Mouse (Mus musculus) embryo, embryonic 10 days (tissue): ENCODE data around the gene Igf2.

Source experiments
- DNase-seq: peaks from one replicate; pipeline ENCODE4 v3.0.0-alpha.2; 2015; ENCODE audit warnings: low spot score

Gene Igf2

GRCm38 (mm10) chr7:142658681-142659180 lies 7.9 kb downstream of the Igf2 start:
- DNase-seq, result no peak

- DNase-seq, result no peak
These were observed 8.6 kb downstream of the Igf2 start for GRCm38 (mm10) chr7:142657821-142658614.

GRCm38 (mm10) chr7:142657341-142657791 lies 9.2 kb downstream of the Igf2 start:
- DNase-seq, result peak; percentile 58

GRCm38 (mm10) chr7:142656055-142656454 lies 10.6 kb downstream of the Igf2 start:
- peak; percentile 75 for DNase-seq

- DNase-seq, result no peak
These were observed 11.0 kb downstream of the Igf2 start for GRCm38 (mm10) chr7:142655633-142656032.

- DNase-seq, result peak; percentile 71
These were observed 12.9 kb downstream of the Igf2 start for GRCm38 (mm10) chr7:142653726-142654125.

GRCm38 (mm10) chr7:142646676-142647075 lies 19.9 kb downstream of the Igf2 start:
- no peak for DNase-seq

GRCm38 (mm10) chr7:142645045-142645444 lies 21.6 kb downstream of the Igf2 start:
- DNase-seq, result no peak

GRCm38 (mm10) chr7:142636178-142636577 lies 30.4 kb downstream of the Igf2 start:
- DNase-seq, result no peak

GRCm38 (mm10) chr7:142630691-142631090 lies 35.9 kb downstream of the Igf2 start:
- no peak for DNase-seq

- DNase-seq, result no peak
These were observed 36.8 kb downstream of the Igf2 start for GRCm38 (mm10) chr7:142629806-142630205.

GRCm38 (mm10) chr7:142622180-142622579 lies 44.4 kb downstream of the Igf2 start:
- DNase-seq, result no peak

GRCm38 (mm10) chr7:142613077-142613476 lies 53.5 kb downstream of the Igf2 start:
- DNase-seq, result no peak

GRCm38 (mm10) chr7:142610627-142611406 lies 55.8 kb downstream of the Igf2 start:
- DNase-seq, result peak; percentile 93

GRCm38 (mm10) chr7:142600921-142601320 lies 65.7 kb downstream of the Igf2 start:
- no peak for DNase-seq
